Mouse (Mus musculus): ENCODE results near the gene Ppp1r14c. TPM values are rescaled to one million over a fixed set of nuclear protein-coding genes. Genes with fewer than 3 reads are reported as not detected.

Ppp1r14c gene
- polyA plus RNA-seq, 1 experiment from 2014 or later: 77.3 TPM

GRCm38 (mm10) chr10:3383176-3383575, 17.3 kb downstream of the Ppp1r14c start:
- H3K36me3 ChIP-seq: no peaks in the 10 kb centered on the region
- WGBS: 50% methylated on average over 3 of the region's 3 CpGs

GRCm38 (mm10) chr10:3392251-3392650, 26.4 kb downstream of the Ppp1r14c start:
- H3K9ac ChIP-seq: no peak overlapping the region
- no peak overlapping the region for H3K27ac ChIP-seq (replicated peaks)
- H3K27me3 ChIP-seq: no peaks in the 10 kb centered on the region
- ATAC-seq (ENCODE audit: low FRiP score, low read depth): no peak
- no peak overlapping the region for H3K4me2 ChIP-seq
- H3K36me3 ChIP-seq: no peaks in the 10 kb centered on the region
- H3K4me1 ChIP-seq (replicated peaks): peaks cover 20% of the 10 kb centered on the region
- 83% methylated on average over 4 of the region's 4 CpGs for WGBS
- no peaks in the 10 kb centered on the region for H3K9me3 ChIP-seq
- H3K4me3 ChIP-seq: no peak overlapping the region

More at GRCm38 (mm10) chr10:3383176-3383575, 17.3 kb downstream of the Ppp1r14c start:
- Histone ChIP-seq H3K9me3 (no peaks in the 10 kb centered on the region), H3K4me1 (replicated peaks) (no peaks in the 10 kb centered on the region), H3K27ac (replicated peaks) (no peak overlapping the region), H3K4me3 (no peak overlapping the region), H3K9ac (no peak overlapping the region), H3K4me2 (no peak overlapping the region), H3K27me3 (no peaks in the 10 kb centered on the region)
- no peak for ATAC-seq (ENCODE audit: low FRiP score, low read depth)

GRCm38 (mm10) chr10:3393548-3393947, 27.7 kb downstream of the Ppp1r14c start:
- Histone ChIP-seq H3K9ac (no peak overlapping the region), H3K9me3 (no peaks in the 10 kb centered on the region), H3K4me3 (no peak overlapping the region), H3K4me1 (replicated peaks) (peaks cover 29% of the 10 kb centered on the region), H3K36me3 (no peaks in the 10 kb centered on the region), H3K27ac (replicated peaks) (no peak overlapping the region), H3K4me2 (no peak overlapping the region), H3K27me3 (no peaks in the 10 kb centered on the region)
- no peak for ATAC-seq (ENCODE audit: low FRiP score, low read depth)
- 82% methylated on average over 4 of the region's 4 CpGs for WGBS

- Histone ChIP-seq H3K27ac (replicated peaks) (peak overlapping the region; percentile 59), H3K4me3 (no peak overlapping the region), H3K27me3 (no peaks in the 10 kb centered on the region), H3K4me1 (replicated peaks) (peaks cover 30% of the 10 kb centered on the region), H3K9ac (no peak overlapping the region), H3K36me3 (no peaks in the 10 kb centered on the region), H3K4me2 (no peak overlapping the region), H3K9me3 (no peaks in the 10 kb centered on the region)
- 47% methylated on average over 5 of the region's 5 CpGs for WGBS
- peak; percentile 72 for ATAC-seq (ENCODE audit: low FRiP score, low read depth)
Measured at GRCm38 (mm10) chr10:3394193-3394592, 28.3 kb downstream of the Ppp1r14c start.

- H3K9ac ChIP-seq: no peak overlapping the region
- no peak overlapping the region for H3K4me3 ChIP-seq
- no peaks in the 10 kb centered on the region for H3K27me3 ChIP-seq
- peak; percentile 4; the same call in 1 of the 2 replicates for ATAC-seq (ENCODE audit: low FRiP score, low read depth)
- peak overlapping the region; percentile 59 for H3K27ac ChIP-seq (replicated peaks)
- no peaks in the 10 kb centered on the region for H3K9me3 ChIP-seq
- no peaks in the 10 kb centered on the region for H3K36me3 ChIP-seq
- 56% methylated on average over 4 of the region's 4 CpGs for WGBS
- peaks cover 30% of the 10 kb centered on the region for H3K4me1 ChIP-seq (replicated peaks)
- no peak overlapping the region for H3K4me2 ChIP-seq
Measured at GRCm38 (mm10) chr10:3394671-3395288, 28.9 kb downstream of the Ppp1r14c start.

GRCm38 (mm10) chr10:3395341-3395931, 29.6 kb downstream of the Ppp1r14c start:
- Histone ChIP-seq H3K4me3 (no peak overlapping the region), H3K27me3 (no peaks in the 10 kb centered on the region), H3K4me2 (no peak overlapping the region), H3K36me3 (no peaks in the 10 kb centered on the region), H3K9ac (no peak overlapping the region), H3K27ac (replicated peaks) (peak overlapping the region; percentile 59), H3K9me3 (no peaks in the 10 kb centered on the region), H3K4me1 (replicated peaks) (peaks cover 30% of the 10 kb centered on the region)
- WGBS: 86% methylated on average over 12 of the region's 12 CpGs
- ATAC-seq (ENCODE audit: low FRiP score, low read depth): no peak

GRCm38 (mm10) chr10:3396008-3396795, 30.3 kb downstream of the Ppp1r14c start:
- Histone ChIP-seq H3K36me3 (no peaks in the 10 kb centered on the region), H3K4me2 (no peak overlapping the region), H3K4me1 (replicated peaks) (peaks cover 30% of the 10 kb centered on the region), H3K9me3 (no peaks in the 10 kb centered on the region), H3K27me3 (no peaks in the 10 kb centered on the region), H3K4me3 (no peak overlapping the region), H3K27ac (replicated peaks) (peak overlapping the region; percentile 12; the same call in 1 of the 2 replicates), H3K9ac (no peak overlapping the region)
- WGBS: 60% methylated on average over 10 of the region's 10 CpGs
- ATAC-seq (ENCODE audit: low FRiP score, low read depth): peak; percentile 35; the same call in 1 of the 2 replicates

GRCm38 (mm10) chr10:3397406-3397805, 31.5 kb downstream of the Ppp1r14c start:
- Histone ChIP-seq H3K27me3 (no peaks in the 10 kb centered on the region), H3K27ac (replicated peaks) (peak overlapping the region; percentile 32; the same call in 1 of the 2 replicates), H3K9ac (no peak overlapping the region)

GRCm38 (mm10) chr10:3398051-3398450, 32.2 kb downstream of the Ppp1r14c start:
- H3K4me3 ChIP-seq: no peak overlapping the region
- no peaks in the 10 kb centered on the region for H3K9me3 ChIP-seq
- H3K4me2 ChIP-seq: no peak overlapping the region
- H3K36me3 ChIP-seq: no peaks in the 10 kb centered on the region
- no peaks in the 10 kb centered on the region for H3K27me3 ChIP-seq
- H3K9ac ChIP-seq: no peak overlapping the region
- no peak for ATAC-seq (ENCODE audit: low FRiP score, low read depth)
- 73% methylated on average over 5 of the region's 5 CpGs for WGBS
- H3K27ac ChIP-seq (replicated peaks): peak overlapping the region; percentile 32
- H3K4me1 ChIP-seq (replicated peaks): peaks cover 30% of the 10 kb centered on the region

More at GRCm38 (mm10) chr10:3397406-3397805, 31.5 kb downstream of the Ppp1r14c start:
- no peaks in the 10 kb centered on the region for H3K36me3 ChIP-seq
- H3K4me3 ChIP-seq: no peak overlapping the region
- no peak for ATAC-seq (ENCODE audit: low FRiP score, low read depth)
- peaks cover 30% of the 10 kb centered on the region for H3K4me1 ChIP-seq (replicated peaks)
- H3K9me3 ChIP-seq: no peaks in the 10 kb centered on the region
- no peak overlapping the region for H3K4me2 ChIP-seq
- WGBS: 75% methylated on average over 3 of the region's 3 CpGs

- Histone ChIP-seq H3K4me3 (no peak overlapping the region), H3K27ac (replicated peaks) (no peak overlapping the region), H3K9ac (no peak overlapping the region), H3K4me1 (replicated peaks) (peaks cover 10% of the 10 kb centered on the region; the same call in 1 of the 2 replicates), H3K4me2 (no peak overlapping the region), H3K27me3 (no peaks in the 10 kb centered on the region), H3K9me3 (no peaks in the 10 kb centered on the region), H3K36me3 (no peaks in the 10 kb centered on the region)
- ATAC-seq (ENCODE audit: low FRiP score, low read depth): no peak
- 70% methylated on average over 5 of the region's 5 CpGs for WGBS
Measured at GRCm38 (mm10) chr10:3402284-3402683, 36.4 kb downstream of the Ppp1r14c start.

- WGBS: 72% methylated on average over 7 of the region's 7 CpGs
- H3K4me1 ChIP-seq (replicated peaks): peaks cover 8% of the 10 kb centered on the region
- no peak for ATAC-seq (ENCODE audit: low FRiP score, low read depth)
Measured at GRCm38 (mm10) chr10:3403416-3404137, 37.7 kb downstream of the Ppp1r14c start.

More at GRCm38 (mm10) chr10:3403416-3404137, 37.7 kb downstream of the Ppp1r14c start:
- Histone ChIP-seq H3K9me3 (no peaks in the 10 kb centered on the region), H3K27me3 (no peaks in the 10 kb centered on the region), H3K9ac (no peak overlapping the region), H3K4me2 (no peak overlapping the region), H3K27ac (replicated peaks) (no peak overlapping the region), H3K36me3 (no peaks in the 10 kb centered on the region), H3K4me3 (no peak overlapping the region)
